Mouse (Mus musculus) midbrain, embryonic 11.5 days (tissue): ENCODE measurements at regions not wholly inside any gene's neighbourhood (a gene's known extent, or its start where the extent isn't known, plus 50 kb on each side); places are given as distances from the start of the nearest gene placed in this dataset.
A peak's percentile ranks its signal among the peaks of the same experiment; 100 is the strongest.
"Not testable (repeated sequence)": the region's sequence is repeated elsewhere in the genome, so short reads cannot be mapped to it uniquely, and the experiment has no call there.

Experiments used
- ATAC-seq: fragments of 200-750 bp; cut with Nextera tagmentation; 2 replicates; pipeline ENCODE4 v1.8.0; 2017; ENCODE audit warnings: moderate TSS enrichment, moderate library complexity; ENCODE audit not compliant: low FRiP score
- DNase-seq: peaks from one replicate; pipeline ENCODE4 v3.0.0; 2015; ENCODE audit warnings: low spot score; ENCODE audit errors: missing footprints
- H3K27ac ChIP-seq: fragments of 300-500 bp; sonication (generic); 2 replicates; pipeline ENCODE4 v1.5.1; 2014; ENCODE audit warnings: low read depth, low read length
- H3K27me3 ChIP-seq: fragments of 300-500 bp; sonication (generic); 2 replicates; pipeline ENCODE4 v1.6.1; 2014; ENCODE audit warnings: mild to moderate bottlenecking, low read length, moderate library complexity, mixed read lengths; ENCODE audit not compliant: control insufficient read depth, insufficient read depth
- H3K36me3 ChIP-seq: fragments of 300-500 bp; sonication (generic); 2 replicates; pipeline ENCODE4 v1.6.1; 2014; ENCODE audit warnings: mild to moderate bottlenecking, low read length, moderate library complexity, mixed read lengths; ENCODE audit not compliant: control insufficient read depth, insufficient read depth
- H3K4me1 ChIP-seq: fragments of 300-500 bp; sonication (generic); 2 replicates; pipeline ENCODE4 v1.6.1; 2014; ENCODE audit warnings: low read length; ENCODE audit not compliant: control insufficient read depth, insufficient read depth
- H3K4me2 ChIP-seq: fragments of 300-500 bp; sonication (generic); 2 replicates; pipeline ENCODE4 v1.6.1; 2014; ENCODE audit warnings: mild to moderate bottlenecking, moderate library complexity
- H3K4me3 ChIP-seq: fragments of 300-500 bp; sonication (generic); 2 replicates; pipeline ENCODE4 v1.5.1; 2014; ENCODE audit warnings: low read depth, low read length
- H3K9ac ChIP-seq: fragments of 300-500 bp; sonication (generic); 2 replicates; pipeline ENCODE4 v1.6.1; 2014; ENCODE audit warnings: low read length
- H3K9me3 ChIP-seq: fragments of 300-500 bp; sonication (generic); 2 replicates; pipeline ENCODE4 v1.6.1; 2016; ENCODE audit warnings: low read length; ENCODE audit not compliant: control insufficient read depth
- WGBS: fragments of 180-500 bp; shearing (Covaris S2); extraction: QIAGEN DNeasy Blood & Tissue Kit; methylation state at CpG from one replicate; pipeline ENCODE4 v1.1.7; 2014; 5-methylcytosine and 5-hydroxymethylcytosine counted together

GRCm38 (mm10) chr5:68252671-68253070 is 221.0 kb downstream of the Grxcr1 start:
- H3K9me3 ChIP-seq, result no peaks in the 10 kb centered on the region
- H3K27ac ChIP-seq, result no peak overlapping the region
- H3K27me3 ChIP-seq, result no peaks in the 10 kb centered on the region
- no peaks in the 10 kb centered on the region for H3K36me3 ChIP-seq
- no peak overlapping the region for H3K4me3 ChIP-seq
- DNase-seq, result peak; percentile 88
- WGBS, result 19% methylated on average over 8 of the region's 8 CpGs
- ATAC-seq, result peak; percentile 77
- no peak overlapping the region for H3K9ac ChIP-seq
- H3K4me2 ChIP-seq, result no peak overlapping the region
- no peaks in the 10 kb centered on the region for H3K4me1 ChIP-seq

GRCm38 (mm10) chr5:68253476-68253875 is 221.8 kb downstream of the Grxcr1 start:
- 57% methylated on average over 1 of the region's 1 CpGs for WGBS
- H3K27ac ChIP-seq, result no peak overlapping the region
- H3K4me1 ChIP-seq, result no peaks in the 10 kb centered on the region
- ATAC-seq, result no peak
- DNase-seq, result no peak
- H3K9me3 ChIP-seq, result no peaks in the 10 kb centered on the region
- no peaks in the 10 kb centered on the region for H3K27me3 ChIP-seq
- no peak overlapping the region for H3K4me3 ChIP-seq
- H3K36me3 ChIP-seq, result no peaks in the 10 kb centered on the region
- H3K9ac ChIP-seq, result no peak overlapping the region
- H3K4me2 ChIP-seq, result no peak overlapping the region

GRCm38 (mm10) chr5:68254111-68254510 is 222.5 kb downstream of the Grxcr1 start:
- H3K36me3 ChIP-seq, result no peaks in the 10 kb centered on the region
- H3K27me3 ChIP-seq, result no peaks in the 10 kb centered on the region
- DNase-seq, result no peak
- no peak overlapping the region for H3K4me2 ChIP-seq
- no peak overlapping the region for H3K4me3 ChIP-seq
- no peak for ATAC-seq
- WGBS, result 78% methylated on average over 2 of the region's 2 CpGs
- no peaks in the 10 kb centered on the region for H3K4me1 ChIP-seq
- H3K9me3 ChIP-seq, result no peaks in the 10 kb centered on the region
- no peak overlapping the region for H3K9ac ChIP-seq
- H3K27ac ChIP-seq, result no peak overlapping the region

- Histone ChIP-seq H3K4me1 (no peaks in the 10 kb centered on the region), H3K4me2 (no peak overlapping the region), H3K9me3 (no peaks in the 10 kb centered on the region), H3K4me3 (no peak overlapping the region), H3K27me3 (no peaks in the 10 kb centered on the region), H3K9ac (no peak overlapping the region), H3K36me3 (no peaks in the 10 kb centered on the region), H3K27ac (no peak overlapping the region)
- 89% methylated on average over 3 of the region's 3 CpGs for WGBS
- ATAC-seq, result no peak
- DNase-seq, result no peak
These were observed 232.6 kb downstream of the Grxcr1 start for GRCm38 (mm10) chr5:68264206-68264605.

GRCm38 (mm10) chr5:68274271-68274670 is 242.6 kb downstream of the Grxcr1 start:
- H3K27me3 ChIP-seq, result no peaks in the 10 kb centered on the region
- no peak overlapping the region for H3K27ac ChIP-seq
- no peaks in the 10 kb centered on the region for H3K9me3 ChIP-seq
- no peak overlapping the region for H3K4me3 ChIP-seq
- H3K36me3 ChIP-seq, result no peaks in the 10 kb centered on the region
- ATAC-seq, result no peak
- H3K4me1 ChIP-seq, result no peaks in the 10 kb centered on the region
- 83% methylated on average over 3 of the region's 3 CpGs for WGBS
- no peak overlapping the region for H3K4me2 ChIP-seq
- no peak overlapping the region for H3K9ac ChIP-seq
- no peak for DNase-seq

- Histone ChIP-seq H3K4me1 (no peaks in the 10 kb centered on the region), H3K36me3 (no peaks in the 10 kb centered on the region), H3K4me3 (no peak overlapping the region), H3K9me3 (no peaks in the 10 kb centered on the region), H3K4me2 (no peak overlapping the region), H3K9ac (no peak overlapping the region), H3K27ac (no peak overlapping the region), H3K27me3 (no peaks in the 10 kb centered on the region)
- WGBS, result 91% methylated on average over 5 of the region's 5 CpGs
- DNase-seq (no peak), ATAC-seq (no peak)
These were observed 244.1 kb downstream of the Grxcr1 start for GRCm38 (mm10) chr5:68275558-68276263.

GRCm38 (mm10) chr5:68295774-68296173 is 264.1 kb downstream of the Grxcr1 start:
- H3K36me3 ChIP-seq, H3K27me3 ChIP-seq, H3K4me2 ChIP-seq, ATAC-seq, H3K4me1 ChIP-seq, H3K4me3 ChIP-seq, H3K9me3 ChIP-seq, H3K9ac ChIP-seq, H3K27ac ChIP-seq, DNase-seq: not testable (repeated sequence)
- 73% methylated on average over 2 of the region's 2 CpGs for WGBS

GRCm38 (mm10) chr5:68313187-68313586 is 281.6 kb downstream of the Grxcr1 start:
- 74% methylated on average over 3 of the region's 3 CpGs for WGBS
- no peaks in the 10 kb centered on the region for H3K9me3 ChIP-seq
- DNase-seq, result no peak
- no peaks in the 10 kb centered on the region for H3K27me3 ChIP-seq
- no peak overlapping the region for H3K27ac ChIP-seq
- H3K9ac ChIP-seq, result no peak overlapping the region
- no peak for ATAC-seq
- H3K4me2 ChIP-seq, result no peak overlapping the region
- no peaks in the 10 kb centered on the region for H3K4me1 ChIP-seq
- H3K4me3 ChIP-seq, result no peak overlapping the region
- no peaks in the 10 kb centered on the region for H3K36me3 ChIP-seq

GRCm38 (mm10) chr5:68318979-68319378 is 287.3 kb downstream of the Grxcr1 start:
- Histone ChIP-seq H3K4me2 (no peak overlapping the region), H3K4me1 (no peaks in the 10 kb centered on the region), H3K27ac (no peak overlapping the region), H3K36me3 (no peaks in the 10 kb centered on the region), H3K4me3 (no peak overlapping the region), H3K9ac (no peak overlapping the region), H3K27me3 (no peaks in the 10 kb centered on the region), H3K9me3 (no peaks in the 10 kb centered on the region)
- no peak for DNase-seq
- ATAC-seq, result no peak
